Mouse (Mus musculus) left cerebral cortex, adult 6 months (tissue): ENCODE measurements around the gene Adcy1. TPM values are rescaled to one million over a fixed set of nuclear protein-coding genes. Genes with fewer than 3 reads are reported as not detected.

Experiments
- long read RNA-seq, 2 experiments: library from polyadenylated mRNA; unstranded; transcript quantifications; one replicate each; pipeline ENCODE4 v2.0.0; 2019 to 2020
- polyA plus RNA-seq: library from polyadenylated mRNA; unstranded; fragments of <200 nt; fragmentation: Nextera tagmentation; gene quantifications from 2 replicates; pipeline ENCODE4 v1.2.3, GENCODE M21; 2021

Adcy1 gene
- polyA plus RNA-seq, result 17.3 and 22.4 TPM in 2 replicates
- long read RNA-seq, experiment 1, full-length matches to known transcripts, result 2 of 215 reads
- long read RNA-seq, experiment 1, partial matches to known transcripts, result 8 of 215 reads
- long read RNA-seq, experiment 1, other reads (novel, unspliced or antisense), result 205 of 215 reads
- long read RNA-seq, experiment 2, partial matches to known transcripts, result 1 of 166 reads
- long read RNA-seq, experiment 2, other reads (novel, unspliced or antisense), result 165 of 166 reads

GRCm38 (mm10) chr11:7063001-7063584, at the start of gene Adcy1:
Gene Adcy1 (plus strand): TSS chr11:7063489.

DNA sequence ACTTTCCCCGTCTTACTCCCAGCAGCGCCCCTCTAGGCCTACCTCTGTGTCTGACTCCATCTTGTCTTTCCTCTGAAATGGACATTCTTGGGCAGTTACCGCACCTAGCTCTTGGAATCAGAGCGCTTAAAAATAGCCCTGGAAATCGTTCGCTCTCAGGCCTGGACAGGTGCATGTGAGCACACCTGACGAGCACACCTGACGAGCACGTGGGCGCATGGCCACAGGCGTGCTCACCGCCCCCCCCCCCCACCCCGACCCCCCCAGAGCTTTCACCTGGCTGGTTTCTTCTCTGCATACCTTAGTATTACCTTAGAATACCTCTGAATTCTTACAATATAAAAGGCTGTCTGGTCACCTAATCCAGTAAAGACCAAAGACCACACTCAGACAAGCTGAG, 125.2 kb downstream of the Adcy1 start, which contains the start of gene Gm11985:
Gm11985 (minus strand) TSS at position 101 of the 400 bp plus-strand sequence.

GRCm38 (mm10) chr11:7197491-7197941, 134.2 kb downstream of the Adcy1 start, which contains the start of gene Igfbp1:
Gene Igfbp1 (plus strand): TSS chr11:7197782.

DNA sequence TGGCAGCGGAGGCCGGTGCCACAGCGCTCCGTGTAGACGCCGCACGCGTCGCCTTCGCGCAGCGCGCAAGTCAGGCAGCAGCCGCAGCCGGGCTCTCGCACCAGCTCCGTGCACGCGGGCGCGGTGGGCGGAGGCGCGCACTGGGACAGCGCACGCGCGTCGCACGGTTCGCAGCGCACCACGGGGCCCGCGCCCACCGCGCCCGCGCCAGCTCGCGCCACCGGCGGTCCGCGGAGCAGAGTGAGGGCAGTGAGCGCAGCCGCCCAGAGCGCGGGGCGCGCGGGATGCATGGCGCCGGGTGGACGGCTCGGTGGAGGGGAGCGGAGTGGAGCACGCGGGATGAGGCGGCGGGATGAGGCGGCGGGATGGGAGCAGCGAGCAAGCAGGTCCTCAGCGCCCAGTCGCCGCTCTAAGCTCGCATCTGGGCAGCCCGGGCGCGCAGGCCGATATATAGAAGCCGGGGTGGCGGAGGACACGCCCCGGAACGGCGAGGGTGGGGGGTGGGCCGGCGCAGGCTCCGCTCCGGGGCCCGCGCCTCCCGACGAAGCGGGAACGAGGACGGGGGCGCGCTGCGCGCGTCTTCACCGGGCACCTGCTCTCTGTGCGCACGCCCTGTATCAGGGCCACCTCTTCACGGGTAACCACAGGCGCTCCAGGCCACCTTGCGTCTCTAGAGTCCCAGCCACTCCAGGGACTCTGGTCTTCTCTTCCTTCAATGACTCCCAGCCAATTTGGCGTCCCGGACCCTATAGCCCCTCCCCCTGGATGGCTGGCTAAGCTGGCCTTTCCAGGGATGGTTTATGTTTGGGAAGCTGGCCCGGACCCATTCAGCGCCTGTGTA, 150.4 kb downstream of the Adcy1 start, which contains the start of gene Igfbp3:
Igfbp3 (minus strand) TSS at position 423 of the 841 bp plus-strand sequence.

Other genes starting within 250 kb of the Adcy1 start
- gene Gm11983, start 225.8 kb upstream of the Adcy1 start, polyA plus RNA-seq, result not detected in 2 replicates
- gene Gm11985, start 125.1 kb downstream of the Adcy1 start, polyA plus RNA-seq, result not detected in 2 replicates
- not detected in 2 replicates for gene Igfbp1, start 134.3 kb downstream of the Adcy1 start, polyA plus RNA-seq
- 7.3 and 7.8 TPM in 2 replicates for gene Igfbp3, start 150.4 kb downstream of the Adcy1 start, polyA plus RNA-seq